Mouse (Mus musculus) limb, embryonic 14.5 days (tissue): ENCODE measurements at regions not wholly inside any gene's neighbourhood (a gene's known extent, or its start where the extent isn't known, plus 50 kb on each side); places are given as distances from the start of the nearest gene placed in this dataset.
A peak's percentile ranks its signal among the peaks of the same experiment; 100 is the strongest.

ENCODE experiments used
- ATAC-seq: fragments of 200-750 bp; cut with Nextera tagmentation; 2 replicates; pipeline ENCODE4 v1.8.0; 2017; ENCODE audit warnings: low read depth, moderate number of reproducible peaks, moderate TSS enrichment; ENCODE audit not compliant: low FRiP score
- DNase-seq: peaks from one replicate; pipeline ENCODE4 v3.0.0-alpha.2; 2015; ENCODE audit warnings: low spot score
- H3K27ac ChIP-seq: fragments of 300-500 bp; sonication (generic); replicated peaks from 2 replicates; pipeline ENCODE4 v1.5.1; 2014; ENCODE audit warnings: low read depth, mild to moderate bottlenecking, low read length, moderate library complexity, mixed read lengths
- H3K27me3 ChIP-seq: fragments of 300-500 bp; sonication (generic); 2 replicates; pipeline ENCODE4 v1.6.1; 2014; ENCODE audit warnings: low read length, mixed read lengths; ENCODE audit not compliant: control insufficient read depth, insufficient read depth
- H3K36me3 ChIP-seq: fragments of 300-500 bp; sonication (generic); 2 replicates; pipeline ENCODE4 v1.6.1; 2014; ENCODE audit warnings: mild to moderate bottlenecking, low read length, moderate library complexity, mixed read lengths; ENCODE audit not compliant: control insufficient read depth, insufficient read depth
- H3K4me1 ChIP-seq: fragments of 300-500 bp; sonication (generic); 2 replicates; pipeline ENCODE4 v1.6.1; 2014; ENCODE audit warnings: antibody characterized with exemption, low read length, mixed read lengths; ENCODE audit not compliant: control insufficient read depth, insufficient read depth
- H3K4me2 ChIP-seq: fragments of 300-500 bp; sonication (generic); replicated peaks from 2 replicates; pipeline ENCODE4 v1.6.1; 2014; ENCODE audit warnings: low read depth, mild to moderate bottlenecking, low read length, moderate library complexity; ENCODE audit not compliant: severe bottlenecking
- H3K4me3 ChIP-seq: fragments of 300-500 bp; sonication (generic); replicated peaks from 2 replicates; pipeline ENCODE4 v1.5.1; 2014; ENCODE audit warnings: low read length
- H3K9ac ChIP-seq: fragments of 300-500 bp; sonication (generic); 2 replicates; pipeline ENCODE4 v1.6.1; 2014; ENCODE audit warnings: mild to moderate bottlenecking, low read depth, low read length, moderate library complexity; ENCODE audit not compliant: severe bottlenecking
- H3K9me3 ChIP-seq: fragments of 300-500 bp; sonication (generic); 2 replicates; pipeline ENCODE4 v1.6.1; 2016; ENCODE audit warnings: low read length; ENCODE audit not compliant: control insufficient read depth
- POLR2A ChIP-seq: fragments of 200-500 bp; IDR thresholded peaks from 2 replicates; pipeline ENCODE4 v1.8.0; 2012; ENCODE audit warnings: inconsistent platforms, mild to moderate bottlenecking, moderate library complexity, borderline replicate concordance; ENCODE audit not compliant: insufficient read depth, insufficient read length; ENCODE audit errors: extremely low read depth
- WGBS: fragments of 180-500 bp; shearing (Covaris S2); extraction: QIAGEN DNeasy Blood & Tissue Kit; methylation state at CpG from one replicate; pipeline ENCODE4 v1.1.7; 2014; 5-methylcytosine and 5-hydroxymethylcytosine counted together

- Histone ChIP-seq H3K9me3 (no peaks in the 10 kb centered on the region), H3K27me3 (no peaks in the 10 kb centered on the region), H3K4me1 (no peaks in the 10 kb centered on the region), H3K4me2 (no peak overlapping the region), H3K4me3 (no peak overlapping the region), H3K27ac (no peak overlapping the region), H3K36me3 (no peaks in the 10 kb centered on the region), H3K9ac (no peak overlapping the region)
- WGBS, result 89% methylated on average over 9 of the region's 9 CpGs
- DNase-seq, result no peak
- no peak for ATAC-seq
- no peak for TF ChIP-seq POLR2A
Observed at GRCm38 (mm10) chr6:140172716-140173115, 131.5 kb upstream of the Plcz1 start.

DNA sequence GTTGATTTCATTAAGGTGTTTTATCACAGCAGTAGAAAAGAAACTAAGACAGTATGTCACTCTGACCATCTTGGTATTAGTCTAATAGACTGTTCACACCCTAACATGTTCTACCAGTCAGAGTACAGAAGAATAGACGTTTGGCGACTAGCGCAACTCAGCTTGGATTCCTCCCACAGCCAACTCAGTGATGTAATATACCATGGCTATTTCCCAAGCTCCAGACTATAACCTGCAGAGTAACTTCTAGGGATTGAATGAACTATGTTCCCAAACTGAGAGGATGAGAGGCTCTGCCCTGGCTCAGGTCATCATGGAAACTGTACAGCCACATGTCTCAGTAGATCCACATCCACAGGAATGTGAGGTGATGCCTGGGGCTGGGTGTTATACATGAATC lies 128.6 kb upstream of the Plcz1 start:
- H3K4me3 ChIP-seq, result no peak overlapping the region
- no peaks in the 10 kb centered on the region for H3K36me3 ChIP-seq
- TF ChIP-seq POLR2A, result no peak
- ATAC-seq, result no peak
- H3K27me3 ChIP-seq, result no peaks in the 10 kb centered on the region
- 89% methylated on average over 3 of the region's 3 CpGs for WGBS
- H3K9me3 ChIP-seq, result peaks cover 4% of the 10 kb centered on the region
- no peak overlapping the region for H3K4me2 ChIP-seq
- H3K9ac ChIP-seq, result no peak overlapping the region
- H3K4me1 ChIP-seq, result no peaks in the 10 kb centered on the region
- no peak overlapping the region for H3K27ac ChIP-seq
- no peak for DNase-seq

DNA sequence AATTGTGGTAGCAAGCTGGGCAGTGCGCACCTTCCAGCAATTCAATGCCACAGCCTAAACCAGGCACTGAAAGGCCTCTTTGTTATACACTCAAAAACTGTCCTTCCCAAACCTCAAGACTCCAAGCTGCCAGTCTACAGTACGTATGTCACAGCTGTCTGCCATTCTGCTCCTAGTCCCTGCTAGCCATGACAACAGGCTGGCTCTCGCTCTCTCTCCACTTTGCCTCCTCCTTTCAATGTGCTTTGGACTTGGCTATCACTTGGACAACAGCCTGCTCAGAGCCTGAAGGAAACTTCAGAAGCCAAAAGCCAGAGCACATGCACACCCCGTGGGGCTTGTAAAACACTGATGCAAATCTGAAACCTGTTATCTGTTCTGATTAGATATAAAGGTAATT lies 125.9 kb upstream of the Plcz1 start:
- no peak overlapping the region for H3K9ac ChIP-seq
- H3K4me2 ChIP-seq, result no peak overlapping the region
- no peak for DNase-seq
- no peak overlapping the region for H3K27ac ChIP-seq
- no peak overlapping the region for H3K4me3 ChIP-seq
- peaks cover 8% of the 10 kb centered on the region; the same call in 1 of the 2 replicates for H3K4me1 ChIP-seq
- WGBS, result 80% methylated on average over 4 of the region's 4 CpGs
- no peak for TF ChIP-seq POLR2A
- no peaks in the 10 kb centered on the region for H3K27me3 ChIP-seq
- no peaks in the 10 kb centered on the region for H3K36me3 ChIP-seq
- peaks cover 4% of the 10 kb centered on the region for H3K9me3 ChIP-seq
- ATAC-seq, result no peak

DNA sequence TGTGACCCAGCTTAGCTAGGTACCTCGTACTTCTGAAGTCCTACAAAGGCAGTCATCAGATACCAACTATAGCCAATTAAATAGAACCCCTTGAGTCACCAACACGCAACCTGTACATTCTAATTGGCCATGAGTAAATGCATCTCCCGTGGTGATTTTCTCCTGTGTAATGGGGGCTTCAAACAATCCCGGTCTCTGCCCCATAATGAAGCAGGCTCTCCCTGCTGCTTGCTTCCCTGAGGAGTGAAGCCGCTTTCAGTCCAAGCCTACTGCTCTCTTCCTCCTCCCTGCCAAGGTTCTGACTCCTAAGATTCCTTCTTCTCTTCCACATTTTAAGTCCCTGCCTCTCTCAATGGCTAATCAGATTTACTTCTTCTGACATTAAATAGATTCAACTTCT lies 121.5 kb upstream of the Plcz1 start:
- Histone ChIP-seq H3K9me3 (peaks cover 4% of the 10 kb centered on the region), H3K4me3 (no peak overlapping the region), H3K4me1 (peaks cover 19% of the 10 kb centered on the region), H3K27ac (no peak overlapping the region), H3K9ac (no peak overlapping the region), H3K4me2 (no peak overlapping the region), H3K27me3 (no peaks in the 10 kb centered on the region), H3K36me3 (no peaks in the 10 kb centered on the region)
- 50% methylated on average over 5 of the region's 5 CpGs for WGBS
- no peak for ATAC-seq
- no peak for TF ChIP-seq POLR2A
- DNase-seq, result no peak

GRCm38 (mm10) chr6:140161482-140161881 lies 120.2 kb upstream of the Plcz1 start:
- Histone ChIP-seq H3K9ac (no peak overlapping the region), H3K4me3 (no peak overlapping the region), H3K36me3 (no peaks in the 10 kb centered on the region), H3K4me2 (0 out of 2 replicates have a peak overlapping the region, but pooled peaks have one; percentile 0), H3K27ac (peak overlapping the region; percentile 49), H3K9me3 (peaks cover 4% of the 10 kb centered on the region; the same call in 1 of the 2 replicates), H3K4me1 (peaks cover 19% of the 10 kb centered on the region), H3K27me3 (no peaks in the 10 kb centered on the region)
- ATAC-seq (no peak), DNase-seq (no peak)
- no peak for TF ChIP-seq POLR2A
- WGBS, result 38% methylated on average over 4 of the region's 4 CpGs

GRCm38 (mm10) chr6:140160946-140161345 lies 119.7 kb upstream of the Plcz1 start:
- 23% methylated on average over 13 of the region's 13 CpGs for WGBS
- no peak for TF ChIP-seq POLR2A
- Histone ChIP-seq H3K27me3 (no peaks in the 10 kb centered on the region), H3K27ac (peak overlapping the region; percentile 49), H3K36me3 (no peaks in the 10 kb centered on the region), H3K4me2 (0 out of 2 replicates have a peak overlapping the region, but pooled peaks have one; percentile 0), H3K9ac (no peak overlapping the region), H3K9me3 (peaks cover 2% of the 10 kb centered on the region; the same call in 1 of the 2 replicates), H3K4me3 (no peak overlapping the region), H3K4me1 (peaks cover 19% of the 10 kb centered on the region)
- DNase-seq, result peak; percentile 56
- ATAC-seq, result peak; percentile 55; the same call in 1 of the 2 replicates
